In the genomic region with DNA sequence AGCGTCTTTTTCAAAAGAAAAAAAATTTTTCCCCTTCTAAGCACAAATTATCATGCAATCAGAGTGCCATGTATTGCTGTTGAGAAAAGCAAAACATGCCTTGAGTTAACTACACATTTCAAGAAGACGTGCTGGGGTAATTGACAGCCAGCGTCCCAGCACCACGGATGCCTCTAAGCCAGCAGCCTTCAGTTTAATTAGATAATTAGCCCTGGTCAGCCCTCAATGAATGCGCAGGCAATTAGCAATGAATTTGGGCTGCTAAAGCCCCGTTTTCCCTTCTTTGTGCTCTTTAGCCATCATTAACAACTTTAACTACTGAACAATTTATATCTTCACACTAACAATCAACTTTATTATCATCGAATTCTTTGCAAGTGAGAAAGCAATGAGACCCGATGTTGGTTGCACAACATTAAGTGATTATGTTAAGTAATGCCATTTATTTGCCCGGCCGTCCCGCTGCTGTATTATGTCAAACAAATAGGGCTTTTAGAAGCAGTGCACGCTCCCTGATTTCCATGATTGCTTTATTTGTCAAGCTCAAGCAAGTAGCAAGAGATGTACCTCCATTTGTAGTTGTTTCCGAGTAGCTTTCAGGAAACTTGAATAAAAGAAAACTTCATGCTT, we compare ENCODE assay signal across 22 mouse cellular contexts. TPM values are rescaled to one million over a fixed set of nuclear protein-coding genes. Genes with fewer than 3 reads are reported as not detected.
DNase-seq lines count a peak whose midpoint lies in the region; ATAC-seq and TF ChIP-seq lines count a peak whose summit lies in the region.
"Had no signal": no experiment of that assay in that cellular context is flagged by ENCODE, and none has a peak within 500 bp of the region (broad histone marks: within the 10 kb centered on the region; RNA-seq: fewer than 3 reads in every experiment).

No protein-coding gene starts in this region.

- ATAC-seq in midbrain, embryonic 14.5 days (ENCODE audit: low FRiP score, low TSS enrichment), result no peak
- no peak for ATAC-seq in midbrain, embryonic 15.5 days (replicated peaks)
- ATAC-seq in forebrain, postnatal 0 days, result peak; percentile 84
- ATAC-seq: CD4-positive, CD25-positive, alpha-beta regulatory T cell, adult 4 months; intestine, embryonic 15.5 days had no signal

- no peak for TF ChIP-seq POLR2A in lung, adult 2 months (IDR thresholded peaks at IDR 0.05; ENCODE audit: borderline replicate concordance, extremely low read depth, low read depth, low read length)

- no peak overlapping the region for H3K4me2 ChIP-seq in midbrain, embryonic 14.5 days (ENCODE audit: low read length)
- H3K4me2 ChIP-seq in midbrain, embryonic 15.5 days, result no peak overlapping the region
- H3K4me2 ChIP-seq in forebrain, postnatal 0 days (ENCODE audit: low read depth), result no peak overlapping the region
- H3K4me2 ChIP-seq: embryonic facial prominence, embryonic 12.5 days; heart, embryonic 12.5 days; intestine, embryonic 15.5 days; kidney, embryonic 15.5 days; liver, embryonic 11.5 days; lung, embryonic 14.5 days had no signal

- no peaks in the 10 kb centered on the region for H3K36me3 ChIP-seq in midbrain, embryonic 14.5 days (ENCODE audit: control insufficient read depth, insufficient read depth, low read length)
- H3K36me3 ChIP-seq in midbrain, embryonic 15.5 days (replicated peaks), result no peaks in the 10 kb centered on the region
- no peaks in the 10 kb centered on the region for H3K36me3 ChIP-seq in forebrain, postnatal 0 days (ENCODE audit: insufficient read depth)
- H3K36me3 ChIP-seq: embryonic facial prominence, embryonic 12.5 days; G1E; heart, embryonic 12.5 days; intestine, embryonic 15.5 days; kidney, embryonic 15.5 days; limb, embryonic 10.5 days had no signal

- H3K9me3 ChIP-seq in midbrain, embryonic 14.5 days (ENCODE audit: control insufficient read depth, low read length), result no peaks in the 10 kb centered on the region
- no peaks in the 10 kb centered on the region for H3K9me3 ChIP-seq in midbrain, embryonic 15.5 days
- 0 out of 2 replicates have a peak, but pooled peaks cover 9% of the 10 kb centered on the region for H3K9me3 ChIP-seq in forebrain, postnatal 0 days (ENCODE audit: low read length)
- H3K9me3 ChIP-seq: embryonic facial prominence, embryonic 12.5 days; G1E; intestine, embryonic 15.5 days; kidney, embryonic 15.5 days; limb, embryonic 10.5 days had no signal

- no peak for TF ChIP-seq CTCF in forebrain, postnatal 0 days (IDR thresholded peaks at IDR 0.05; ENCODE audit: low read depth)
- TF ChIP-seq CTCF in lung, adult 2 months (IDR thresholded peaks at IDR 0.05; ENCODE audit: insufficient read depth, low read length), result no peak

- H3K4me3 ChIP-seq in midbrain, embryonic 14.5 days (replicated peaks; ENCODE audit: low read depth, low read length), result no peak overlapping the region
- H3K4me3 ChIP-seq in midbrain, embryonic 15.5 days, result no peak overlapping the region
- H3K4me3 ChIP-seq in forebrain, postnatal 0 days (ENCODE audit: low read depth, low read length), result no peak overlapping the region
- H3K4me3 ChIP-seq in lung, adult 2 months (replicated peaks; ENCODE audit: extremely low read depth, low read depth, low read length), result no peak overlapping the region
- H3K4me3 ChIP-seq: embryonic facial prominence, embryonic 12.5 days; heart, embryonic 12.5 days; intestine, embryonic 15.5 days; kidney, embryonic 15.5 days; limb, embryonic 10.5 days had no signal

- no peak overlapping the region for H3K9ac ChIP-seq in midbrain, embryonic 14.5 days (replicated peaks; ENCODE audit: low read length)
- H3K9ac ChIP-seq in midbrain, embryonic 15.5 days, result no peak overlapping the region
- no peak overlapping the region for H3K9ac ChIP-seq in forebrain, postnatal 0 days
- H3K9ac ChIP-seq: embryonic facial prominence, embryonic 12.5 days; heart, embryonic 12.5 days; intestine, embryonic 15.5 days; kidney, embryonic 15.5 days; lung, embryonic 14.5 days had no signal

- no peak overlapping the region for H3K27ac ChIP-seq in midbrain, embryonic 14.5 days (replicated peaks; ENCODE audit: low read depth, low read length)
- no peak overlapping the region for H3K27ac ChIP-seq in midbrain, embryonic 15.5 days
- no peak overlapping the region for H3K27ac ChIP-seq in forebrain, postnatal 0 days (ENCODE audit: low read depth, low read length)
- H3K27ac ChIP-seq: embryonic facial prominence, embryonic 12.5 days; intestine, embryonic 15.5 days; kidney, embryonic 15.5 days; limb, embryonic 10.5 days; macrophage; stomach, postnatal 0 days had no signal

- peak; percentile 27 for DNase-seq in embryo, embryonic 10.5 days (ENCODE audit: low spot score)
- no peak for DNase-seq in embryo, embryonic 9.5 days (ENCODE audit: extremely low spot score)
- DNase-seq in midbrain, embryonic 14.5 days, result peak; percentile 40
- DNase-seq in forebrain, postnatal 0 days, result peak; percentile 42
- peak; percentile 87 for DNase-seq in retina, postnatal 1 day
- no peak for DNase-seq in lung, adult 2 months
- DNase-seq in gastrocnemius, postnatal 4 days (ENCODE audit: low spot score in 2 of 2), result no peak
- DNase-seq: cerebellum, postnatal 14 days; lung, embryonic 14.5 days; right cerebral cortex, postnatal 25 days; thymus, postnatal 14 days had no signal

- no peaks in the 10 kb centered on the region for H3K27me3 ChIP-seq in midbrain, embryonic 14.5 days (ENCODE audit: control insufficient read depth, insufficient read depth, low read length)
- no peaks in the 10 kb centered on the region for H3K27me3 ChIP-seq in midbrain, embryonic 15.5 days (replicated peaks)
- peaks cover 56% of the 10 kb centered on the region for H3K27me3 ChIP-seq in forebrain, postnatal 0 days (ENCODE audit: insufficient read depth, low read length)
- H3K27me3 ChIP-seq: embryonic facial prominence, embryonic 12.5 days; heart, embryonic 12.5 days; intestine, embryonic 15.5 days; kidney, embryonic 15.5 days had no signal

- H3K4me1 ChIP-seq in midbrain, embryonic 14.5 days (ENCODE audit: control insufficient read depth, insufficient read depth, low read length), result no peaks in the 10 kb centered on the region
- H3K4me1 ChIP-seq in midbrain, embryonic 15.5 days, result peaks cover 5% of the 10 kb centered on the region; the same call in 1 of the 2 replicates
- H3K4me1 ChIP-seq in forebrain, postnatal 0 days (ENCODE audit: insufficient read depth), result no peaks in the 10 kb centered on the region; the same call in 1 of the 2 replicates
- H3K4me1 ChIP-seq in lung, adult 2 months (ENCODE audit: control insufficient read depth, insufficient read depth, low read length), result no peaks in the 10 kb centered on the region
- H3K4me1 ChIP-seq: embryonic facial prominence, embryonic 12.5 days; heart, embryonic 12.5 days; intestine, embryonic 15.5 days; kidney, embryonic 15.5 days had no signal

- 38% methylated on average over 13 of the region's 13 CpGs for WGBS in midbrain, embryonic 14.5 days
- WGBS in midbrain, embryonic 15.5 days, result 29% methylated on average over 13 of the region's 13 CpGs
- WGBS in forebrain, postnatal 0 days, result 6% methylated on average over 13 of the region's 13 CpGs
- 63% methylated on average over 13 of the region's 13 CpGs for WGBS in lung, adult 2 months

RNA-seq across cellular contexts. Expression of a gene that starts 11.1 kb away (rescaled TPM):
- 77.1 and 98.6 TPM in 2 replicates for polyA plus RNA-seq in midbrain, embryonic 14.5 days (2014; fragmentation: Nextera tagmentation; extraction: Ambion mirVana)
- 73.8 and 76.5 TPM in 2 replicates for polyA plus RNA-seq in midbrain, embryonic 15.5 days (2015; fragmentation: Nextera tagmentation; extraction: Ambion mirVana)
- total RNA-seq in forebrain, postnatal 0 days (2014; rRNA removed), result 51.9 and 52.6 TPM in 2 replicates
- 58.0 and 59.5 TPM in 2 replicates for polyA plus RNA-seq in forebrain, postnatal 0 days (2015; fragmentation: Nextera tagmentation; extraction: Ambion mirVana)
- 11.6 and 14.1 TPM in 2 replicates for polyA plus RNA-seq in lung, adult 2 months (2012; rRNA removed)
- 10 to 100 TPM; 20.9 to 21.3 TPM for total RNA-seq in gastrocnemius, postnatal 4 days (2021)

RNA-seq across cellular contexts. Expression of a gene that starts 24.6 kb away (rescaled TPM):
- 0.12 and 1.0 TPM in 2 replicates for polyA plus RNA-seq in midbrain, embryonic 14.5 days (2014; fragmentation: Nextera tagmentation; extraction: Ambion mirVana)
- polyA plus RNA-seq in midbrain, embryonic 15.5 days (2015; fragmentation: Nextera tagmentation; extraction: Ambion mirVana), result 0.29 and 0.72 TPM in 2 replicates
- total RNA-seq in forebrain, postnatal 0 days (2014; rRNA removed), result 1.3 and 2.5 TPM in 2 replicates
- polyA plus RNA-seq in forebrain, postnatal 0 days (2015; fragmentation: Nextera tagmentation; extraction: Ambion mirVana), result 1.1 and 1.2 TPM in 2 replicates
- polyA plus RNA-seq in lung, adult 2 months (2012; rRNA removed), result 12.8 and 13.1 TPM in 2 replicates
- 10 to 100 TPM in 1 of 2 experiments, 1 to 10 TPM in 1; 6.9 to 10.1 TPM for total RNA-seq in gastrocnemius, postnatal 4 days (2021)

Comparison
In these comparisons a context has a peak if more than half of its experiments do, and no peak if none do; other contexts are left out.
1. DNase-seq: peak in embryo, embryonic 10.5 days (single experiment), midbrain, embryonic 14.5 days (single experiment), forebrain, postnatal 0 days (single experiment) and retina, postnatal 1 day (single experiment); none in embryo, embryonic 9.5 days (single experiment), lung, adult 2 months (single experiment) and gastrocnemius, postnatal 4 days (0 of 2).